Mouse (Mus musculus) splenic B cell, adult 2 months (primary cell): ENCODE measurements around the gene Gucy1b2.

ENCODE experiments used
- DNase-seq: peaks from one replicate; pipeline ENCODE4 v3.0.0-alpha.2; 2011; ENCODE audit warnings: low read depth, low spot score
- H3K27me3 ChIP-seq: 2 replicates; pipeline ENCODE4 v1.6.1; 2012; ENCODE audit warnings: mild to moderate bottlenecking, low read length, moderate library complexity, mixed read lengths; ENCODE audit not compliant: control insufficient read depth, poor library complexity, insufficient read depth, severe bottlenecking
- H3K36me3 ChIP-seq: 2 replicates; pipeline ENCODE4 v1.6.1; 2012; ENCODE audit warnings: mild to moderate bottlenecking, low read length, moderate library complexity, mixed read lengths; ENCODE audit not compliant: control insufficient read depth, poor library complexity, insufficient read depth, severe bottlenecking

The Gucy1b2 gene

GRCm38 (mm10) chr14:62455570-62455879 is 564 bp downstream of the Gucy1b2 start:
- Histone ChIP-seq H3K36me3 (no peaks in the 10 kb centered on the region), H3K27me3 (no peaks in the 10 kb centered on the region)
- no peak for DNase-seq

- DNase-seq, result no peak
- Histone ChIP-seq H3K36me3 (no peaks in the 10 kb centered on the region), H3K27me3 (no peaks in the 10 kb centered on the region)
These were observed 1.1 kb downstream of the Gucy1b2 start for GRCm38 (mm10) chr14:62454760-62455569.

DNA sequence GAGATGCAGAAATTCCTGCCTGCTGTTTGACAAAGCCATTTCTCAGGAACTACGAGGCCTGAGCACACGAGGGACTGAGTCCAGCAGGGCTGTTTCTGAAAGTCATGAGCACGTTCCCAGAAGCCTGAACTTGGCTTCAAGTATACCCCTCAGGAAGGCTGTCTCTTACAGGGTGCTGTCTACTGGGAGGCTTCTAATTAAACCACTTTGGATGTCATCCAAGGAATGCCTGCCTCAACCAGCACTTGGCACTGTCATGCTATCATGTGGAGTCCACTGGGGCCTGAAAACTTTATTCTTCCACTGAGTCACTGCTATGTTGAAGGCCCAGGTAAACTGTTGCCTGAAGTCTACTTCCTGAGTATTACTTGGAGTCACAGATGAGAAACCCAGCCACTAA is 2.0 kb downstream of the Gucy1b2 start:
- no peaks in the 10 kb centered on the region for H3K36me3 ChIP-seq
- no peaks in the 10 kb centered on the region for H3K27me3 ChIP-seq
- no peak for DNase-seq

DNA sequence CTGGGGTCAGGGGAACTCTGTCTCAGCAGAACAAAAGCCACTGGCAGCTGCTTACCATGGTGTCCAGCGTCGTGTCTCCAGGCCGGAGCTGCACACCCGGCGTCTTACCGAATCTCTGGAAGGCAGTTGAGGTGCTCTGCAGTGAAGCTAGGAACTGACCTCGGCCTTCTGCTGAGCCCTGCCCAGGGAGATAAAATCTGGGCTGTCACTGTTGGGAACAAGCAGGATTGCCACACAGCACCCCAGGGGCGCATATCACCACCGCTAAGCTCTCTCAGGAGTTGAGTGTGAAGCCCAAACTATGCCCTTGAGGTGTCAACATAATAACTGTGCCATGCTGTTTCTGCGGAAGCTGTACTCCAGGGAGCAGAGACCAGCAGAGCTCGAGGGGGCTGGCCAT is 2.8 kb downstream of the Gucy1b2 start:
- no peaks in the 10 kb centered on the region for H3K36me3 ChIP-seq
- no peak for DNase-seq
- no peaks in the 10 kb centered on the region for H3K27me3 ChIP-seq

DNA sequence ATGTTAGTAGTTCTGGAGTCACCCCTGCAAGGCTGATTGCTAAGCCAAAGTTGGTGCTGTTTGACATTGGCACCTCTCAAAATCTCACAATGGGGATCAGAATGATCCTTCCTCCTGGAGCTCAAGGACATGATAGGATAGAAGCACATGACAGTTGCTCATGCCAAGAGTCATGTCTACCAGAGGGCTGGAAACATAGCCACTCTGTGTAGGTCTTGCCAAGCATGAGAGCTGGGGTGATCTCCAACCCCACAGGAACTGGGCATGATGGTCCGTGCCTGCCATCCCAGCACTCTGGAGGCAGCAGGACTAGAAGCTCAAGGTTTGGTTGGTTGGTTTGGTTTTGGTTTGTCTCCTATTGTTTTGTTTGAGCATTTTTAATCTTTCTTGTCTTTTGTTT is 5.4 kb downstream of the Gucy1b2 start:
- no peak for DNase-seq
- H3K27me3 ChIP-seq, result no peaks in the 10 kb centered on the region
- no peaks in the 10 kb centered on the region for H3K36me3 ChIP-seq

DNA sequence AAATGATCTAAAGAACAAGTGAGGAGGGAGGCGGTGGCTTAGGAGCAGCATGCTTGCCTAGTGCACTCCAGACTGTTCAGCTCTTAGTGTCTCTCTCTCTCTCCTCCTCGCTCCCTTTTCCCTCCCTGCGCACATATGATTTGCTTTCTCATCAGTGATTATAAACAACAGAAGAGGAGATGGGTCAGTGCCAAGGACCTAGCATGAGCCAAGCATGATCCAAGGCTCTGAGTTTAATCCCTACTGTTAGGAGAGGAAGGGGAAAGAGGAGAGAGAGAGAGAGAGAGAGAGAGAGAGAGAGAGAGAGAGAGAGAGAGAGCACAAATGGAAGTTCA is 8.9 kb downstream of the Gucy1b2 start:
- no peak for DNase-seq
- H3K27me3 ChIP-seq, result no peaks in the 10 kb centered on the region
- no peaks in the 10 kb centered on the region for H3K36me3 ChIP-seq

GRCm38 (mm10) chr14:62446385-62447213 is 9.5 kb downstream of the Gucy1b2 start:
- DNase-seq, result no peak
- Histone ChIP-seq H3K36me3 (no peaks in the 10 kb centered on the region), H3K27me3 (no peaks in the 10 kb centered on the region)

DNA sequence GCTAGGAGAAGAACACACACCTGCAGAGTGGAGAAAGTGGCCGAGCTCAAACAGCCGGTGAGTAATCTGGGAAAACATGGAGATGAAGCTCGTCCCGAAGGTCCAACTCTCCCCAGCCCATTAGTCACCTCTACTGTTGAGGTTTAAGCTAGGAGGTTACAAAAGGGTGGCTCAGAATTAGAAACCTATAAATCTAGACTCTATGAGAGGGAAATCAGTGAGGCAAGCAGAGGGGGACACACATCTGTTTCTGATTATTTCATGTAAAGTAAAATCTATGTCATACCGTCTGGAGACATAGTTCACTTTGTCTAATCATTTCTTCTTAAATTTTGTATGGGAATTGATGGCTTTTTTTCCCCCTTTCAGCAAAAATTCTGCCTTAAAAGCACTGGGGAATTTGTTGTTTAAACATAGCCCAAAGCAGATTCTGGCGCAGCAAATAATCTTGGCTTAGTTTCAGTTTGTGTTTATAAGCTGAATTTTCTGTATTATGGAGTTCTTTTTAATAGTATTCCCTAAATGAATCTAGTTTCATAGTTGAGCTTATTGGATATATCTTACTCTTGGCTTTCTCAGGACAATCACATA is 12.2 kb downstream of the Gucy1b2 start:
- H3K36me3 ChIP-seq, result no peaks in the 10 kb centered on the region
- DNase-seq, result no peak
- no peaks in the 10 kb centered on the region for H3K27me3 ChIP-seq

GRCm38 (mm10) chr14:62442971-62443370 is 13.1 kb downstream of the Gucy1b2 start:
- Histone ChIP-seq H3K36me3 (no peaks in the 10 kb centered on the region), H3K27me3 (no peaks in the 10 kb centered on the region)
- DNase-seq, result no peak

DNA sequence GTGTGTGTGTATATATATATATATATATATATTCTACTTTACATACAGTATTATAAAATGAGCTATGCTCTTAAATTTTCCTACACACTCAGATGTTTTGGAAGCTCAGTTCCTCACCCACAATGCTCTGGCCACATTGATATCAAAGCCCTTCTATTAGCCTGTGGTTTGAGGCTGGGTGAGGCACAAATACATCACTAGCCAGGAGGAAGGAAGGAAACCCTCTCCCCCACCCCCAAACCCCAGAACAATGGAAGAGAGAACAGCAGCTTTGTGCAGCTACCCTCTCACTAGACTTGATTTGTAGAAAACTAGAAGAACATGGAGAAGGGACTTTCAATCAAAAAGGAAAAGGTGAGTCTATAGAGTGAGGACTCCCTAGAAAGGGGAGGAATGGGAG is 16.1 kb downstream of the Gucy1b2 start:
- no peak for DNase-seq
- no peaks in the 10 kb centered on the region for H3K36me3 ChIP-seq
- H3K27me3 ChIP-seq, result no peaks in the 10 kb centered on the region

DNA sequence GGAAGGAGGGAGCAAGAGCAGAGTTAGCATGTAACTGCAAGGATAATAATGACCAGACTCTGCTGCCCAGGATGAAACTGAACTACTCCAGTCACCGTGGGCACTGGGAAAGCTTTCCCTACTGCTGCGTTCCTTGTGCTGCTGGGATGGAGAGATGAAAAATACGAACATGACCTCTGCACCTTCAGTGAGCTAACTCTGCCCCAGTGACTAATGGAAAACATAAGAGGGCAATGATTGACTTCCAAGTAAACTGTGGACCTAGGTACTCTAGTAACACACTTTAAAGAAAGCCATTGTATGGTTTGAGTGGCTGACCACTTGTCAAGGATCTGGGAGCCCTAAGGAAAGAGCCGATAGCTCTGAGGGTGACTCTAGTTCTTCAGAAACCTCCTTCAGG is 17.9 kb downstream of the Gucy1b2 start:
- no peak for DNase-seq
- H3K27me3 ChIP-seq, result no peaks in the 10 kb centered on the region
- no peaks in the 10 kb centered on the region for H3K36me3 ChIP-seq

DNA sequence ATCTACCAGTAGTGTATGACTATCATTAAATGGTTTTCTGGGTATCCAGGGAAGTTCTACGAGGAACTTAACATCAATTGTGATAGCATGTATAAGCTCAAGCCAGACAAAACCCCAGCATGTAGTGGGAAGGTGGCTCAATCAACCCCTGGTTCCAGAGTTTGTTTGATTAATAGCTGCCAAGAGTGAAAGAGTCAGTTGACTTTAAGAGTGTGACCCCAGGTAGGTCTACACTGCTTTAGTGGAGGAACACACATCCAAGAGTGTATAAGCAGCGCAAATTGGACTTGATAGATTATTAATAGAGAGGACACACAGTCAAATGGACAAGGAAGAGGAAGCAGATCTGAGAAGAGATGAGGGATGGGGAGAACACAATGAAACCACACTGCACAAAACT is 18.3 kb downstream of the Gucy1b2 start:
- no peak for DNase-seq
- Histone ChIP-seq H3K36me3 (no peaks in the 10 kb centered on the region), H3K27me3 (no peaks in the 10 kb centered on the region)

- DNase-seq, result peak; percentile 36
- Histone ChIP-seq H3K27me3 (no peaks in the 10 kb centered on the region), H3K36me3 (no peaks in the 10 kb centered on the region)
These were observed 30.8 kb downstream of the Gucy1b2 start for GRCm38 (mm10) chr14:62425277-62425691.

GRCm38 (mm10) chr14:62422265-62422664 is 33.8 kb downstream of the Gucy1b2 start:
- H3K27me3 ChIP-seq, result no peaks in the 10 kb centered on the region
- no peak for DNase-seq
- no peaks in the 10 kb centered on the region for H3K36me3 ChIP-seq

DNA sequence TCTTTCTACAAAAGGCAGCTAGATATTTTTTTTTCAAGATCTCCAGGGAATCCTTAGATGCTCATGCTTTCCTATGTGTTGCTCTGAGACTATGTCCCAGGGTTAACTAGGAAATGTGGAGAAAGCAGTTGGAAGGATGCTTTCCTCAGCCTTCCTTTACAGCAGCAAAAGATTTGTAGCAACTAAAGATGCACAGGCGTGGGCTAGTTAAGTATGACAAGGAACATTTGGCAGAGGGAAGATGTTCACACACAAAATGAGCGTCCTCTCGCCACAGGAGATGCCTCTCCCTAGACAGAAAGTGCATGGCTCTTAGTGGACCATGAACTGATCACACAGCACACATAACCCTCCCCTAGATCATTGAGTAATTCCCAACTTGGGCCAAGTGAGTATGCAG is 38.6 kb downstream of the Gucy1b2 start:
- no peaks in the 10 kb centered on the region for H3K27me3 ChIP-seq
- DNase-seq, result no peak

More for the DNA sequence above, 38.6 kb downstream of the Gucy1b2 start:
- no peaks in the 10 kb centered on the region for H3K36me3 ChIP-seq
